Mouse (Mus musculus) ES-Bruce4 (cell line): ENCODE measurements around the gene Eef1akmt4.

Experiments used
- CTCF ChIP-seq: IDR thresholded peaks from one replicate; pipeline ENCODE4 v1.8.1; 2011; ENCODE audit warnings: low read depth, low read length
- POLR2A ChIP-seq: IDR thresholded peaks from one replicate; pipeline ENCODE4 v1.8.1; 2011; ENCODE audit warnings: low read length; ENCODE audit not compliant: insufficient read depth

GRCm38 (mm10) chr16:20621991-20622685, 10.7 kb downstream of the Eef1akmt4 start:
- TF ChIP-seq POLR2A (no peak), CTCF (no peak)
